Mouse (Mus musculus) liver, adult 2 months (tissue): ENCODE results near the gene Hrct1. TPM values are rescaled to one million over a fixed set of nuclear protein-coding genes. Genes with fewer than 3 reads are reported as not detected.
A peak's percentile ranks its signal among the peaks of the same experiment; 100 is the strongest.

Experiments used
- DNase-seq: peaks from one replicate; pipeline ENCODE4 v3.0.0-alpha.2; 2011; ENCODE audit warnings: low read depth, low spot score; ENCODE audit errors: extremely low read depth
- H3K27ac ChIP-seq: fragments of 200-500 bp; replicated peaks from 2 replicates; pipeline ENCODE4 v1.5.1; 2012; ENCODE audit warnings: low read depth, mild to moderate bottlenecking, control low read depth, inconsistent platforms, low read length; ENCODE audit not compliant: insufficient read depth
- H3K27me3 ChIP-seq: fragments of 200-500 bp; 2 replicates; pipeline ENCODE4 v1.6.1; 2012; ENCODE audit warnings: mild to moderate bottlenecking, moderate library complexity, low read length, inconsistent platforms; ENCODE audit not compliant: control insufficient read depth, insufficient read depth
- H3K36me3 ChIP-seq: fragments of 200-500 bp; 2 replicates; pipeline ENCODE4 v1.6.1; 2012; ENCODE audit warnings: low read length, inconsistent platforms; ENCODE audit not compliant: control insufficient read depth, insufficient read depth
- H3K4me1 ChIP-seq: fragments of 200-500 bp; 2 replicates; pipeline ENCODE4 v1.6.1; 2011; ENCODE audit warnings: low read length; ENCODE audit not compliant: control insufficient read depth, insufficient read depth
- H3K4me3 ChIP-seq: fragments of 200-500 bp; 2 replicates; pipeline ENCODE4 v1.5.1; 2011; ENCODE audit warnings: low read depth, mild to moderate bottlenecking, control low read depth, low read length, moderate library complexity; ENCODE audit not compliant: insufficient read depth
- H3K79me2 ChIP-seq: fragments of 200-500 bp; 2 replicates; pipeline ENCODE4 v1.6.1; 2012; ENCODE audit warnings: inconsistent platforms, mild to moderate bottlenecking, low read length, moderate library complexity; ENCODE audit not compliant: control insufficient read depth, insufficient read depth
- H3K9ac ChIP-seq: fragments of 200-500 bp; 2 replicates; pipeline ENCODE4 v1.6.1; 2012; ENCODE audit warnings: low read depth, mild to moderate bottlenecking, control low read depth, inconsistent platforms, low read length
- CTCF ChIP-seq: fragments of 200-500 bp; IDR thresholded peaks from 2 replicates; pipeline ENCODE4 v1.5.1; 2011; ENCODE audit warnings: low read depth, low read length, control low read depth
- POLR2A ChIP-seq: fragments of 200-500 bp; IDR thresholded peaks from 2 replicates; pipeline ENCODE4 v1.6.1; 2011; ENCODE audit warnings: low read length, control low read depth; ENCODE audit not compliant: insufficient read depth; ENCODE audit errors: extremely low read depth
- WGBS: fragments of 180-500 bp; shearing (Covaris S2); methylation state at CpG from one replicate; pipeline ENCODE4 v1.1.7; 2018; 5-methylcytosine and 5-hydroxymethylcytosine counted together
- polyA plus RNA-seq: library from polyadenylated mRNA; depleted of rRNA; stranded (reverse); fragments of >200 nt; gene quantifications from 2 replicates; pipeline ENCODE4 v1.2.3, GENCODE M21; 2012
- total RNA-seq: library from RNA; depleted of rRNA; stranded (reverse); fragments of >200 nt; gene quantifications from 2 replicates; pipeline ENCODE4 v1.2.3, GENCODE M21; 2014

Hrct1 gene
- total and polyA plus RNA-seq, 2 experiments, result 0.09 to 0.21 TPM

- 76% methylated on average over 10 of the region's 10 CpGs for WGBS
- no peaks in the 10 kb centered on the region for H3K79me2 ChIP-seq
- H3K4me1 ChIP-seq, result no peaks in the 10 kb centered on the region
- H3K36me3 ChIP-seq, result no peaks in the 10 kb centered on the region
- peak; percentile 36; the same call in 1 of the 2 replicates for TF ChIP-seq CTCF
- TF ChIP-seq POLR2A, result no peak
- DNase-seq, result peak; percentile 13
- 0 out of 2 replicates have a peak, but pooled peaks cover 4% of the 10 kb centered on the region for H3K27me3 ChIP-seq
- H3K9ac ChIP-seq, result no peak overlapping the region
- H3K4me3 ChIP-seq, result no peak overlapping the region
- no peak overlapping the region for H3K27ac ChIP-seq
Measured at GRCm38 (mm10) chr4:43760460-43760859, 33.5 kb downstream of the Hrct1 start.

GRCm38 (mm10) chr4:43761336-43761735 lies 34.3 kb downstream of the Hrct1 start:
- no peaks in the 10 kb centered on the region for H3K4me1 ChIP-seq
- no peak overlapping the region for H3K9ac ChIP-seq
- no peak overlapping the region for H3K27ac ChIP-seq
- no peak for TF ChIP-seq POLR2A
- TF ChIP-seq CTCF, result 0 out of 2 replicates have a peak, but pooled peaks have one; percentile 12
- H3K79me2 ChIP-seq, result no peaks in the 10 kb centered on the region
- WGBS, result 78% methylated on average over 2 of the region's 2 CpGs
- no peaks in the 10 kb centered on the region for H3K36me3 ChIP-seq
- no peak for DNase-seq
- 0 out of 2 replicates have a peak, but pooled peaks cover 4% of the 10 kb centered on the region for H3K27me3 ChIP-seq
- H3K4me3 ChIP-seq, result no peak overlapping the region

- 0 out of 2 replicates have a peak, but pooled peaks cover 4% of the 10 kb centered on the region for H3K27me3 ChIP-seq
- H3K4me3 ChIP-seq, result no peak overlapping the region
- WGBS, result 16% methylated on average over 7 of the region's 7 CpGs
- no peaks in the 10 kb centered on the region for H3K4me1 ChIP-seq
- H3K9ac ChIP-seq, result no peak overlapping the region
- peak; percentile 44 for DNase-seq
- H3K27ac ChIP-seq, result no peak overlapping the region
- TF ChIP-seq CTCF (peak; percentile 65), POLR2A (no peak)
- no peaks in the 10 kb centered on the region for H3K79me2 ChIP-seq
- no peaks in the 10 kb centered on the region for H3K36me3 ChIP-seq
Measured at GRCm38 (mm10) chr4:43763410-43763809, 36.4 kb downstream of the Hrct1 start.

- Histone ChIP-seq H3K27me3 (0 out of 2 replicates have a peak, but pooled peaks cover 4% of the 10 kb centered on the region), H3K4me3 (no peak overlapping the region), H3K4me1 (no peaks in the 10 kb centered on the region), H3K9ac (no peak overlapping the region), H3K36me3 (no peaks in the 10 kb centered on the region), H3K79me2 (no peaks in the 10 kb centered on the region), H3K27ac (no peak overlapping the region)
- DNase-seq, result no peak
- WGBS, result 77% methylated on average over 5 of the region's 5 CpGs
- TF ChIP-seq CTCF, result no peak
- TF ChIP-seq POLR2A, result no peak
Measured at GRCm38 (mm10) chr4:43768341-43768740, 41.4 kb downstream of the Hrct1 start.

- H3K4me1 ChIP-seq, result no peaks in the 10 kb centered on the region
- no peaks in the 10 kb centered on the region for H3K36me3 ChIP-seq
- H3K9ac ChIP-seq, result no peak overlapping the region
- H3K4me3 ChIP-seq, result no peak overlapping the region
- DNase-seq, result no peak
- WGBS, result 92% methylated on average over 2 of the region's 2 CpGs
- no peak overlapping the region for H3K27ac ChIP-seq
- no peaks in the 10 kb centered on the region for H3K79me2 ChIP-seq
- 0 out of 2 replicates have a peak, but pooled peaks cover 3% of the 10 kb centered on the region for H3K27me3 ChIP-seq
- no peak for TF ChIP-seq CTCF
- no peak for TF ChIP-seq POLR2A
Measured at GRCm38 (mm10) chr4:43769374-43769773, 42.4 kb downstream of the Hrct1 start.

- no peak for TF ChIP-seq CTCF
- Histone ChIP-seq H3K79me2 (no peaks in the 10 kb centered on the region), H3K4me3 (no peak within 1 kb of the TSS), H3K36me3 (no peaks in the 10 kb centered on the region), H3K9ac (no peak within 1 kb of the TSS), H3K4me1 (no peaks in the 10 kb centered on the region), H3K27ac (no peak within 1 kb of the TSS), H3K27me3 (no peaks in the 10 kb centered on the region)
- 75% methylated on average over 6 of the region's 6 CpGs for WGBS
- no peak for DNase-seq
Measured at GRCm38 (mm10) chr4:43770909-43771308, 43.9 kb downstream of the Hrct1 start, which contains the start of gene Olfr159. Olfr159 (minus strand) TSS chr4:43771009.
